Mouse (Mus musculus) retina, adult 2 months (tissue): Measurements from ENCODE around the gene Pfkfb3.
A peak's percentile ranks its signal among the peaks of the same experiment; 100 is the strongest.

Experiments used
- DNase-seq: peaks from one replicate; pipeline ENCODE4 v3.0.0-alpha.2; 2012; ENCODE audit warnings: low read depth, low spot score

Gene Pfkfb3

GRCm38 (mm10) chr2:11502255-11502765, 51.6 kb downstream of the Pfkfb3 start:
- DNase-seq = no peak

DNA sequence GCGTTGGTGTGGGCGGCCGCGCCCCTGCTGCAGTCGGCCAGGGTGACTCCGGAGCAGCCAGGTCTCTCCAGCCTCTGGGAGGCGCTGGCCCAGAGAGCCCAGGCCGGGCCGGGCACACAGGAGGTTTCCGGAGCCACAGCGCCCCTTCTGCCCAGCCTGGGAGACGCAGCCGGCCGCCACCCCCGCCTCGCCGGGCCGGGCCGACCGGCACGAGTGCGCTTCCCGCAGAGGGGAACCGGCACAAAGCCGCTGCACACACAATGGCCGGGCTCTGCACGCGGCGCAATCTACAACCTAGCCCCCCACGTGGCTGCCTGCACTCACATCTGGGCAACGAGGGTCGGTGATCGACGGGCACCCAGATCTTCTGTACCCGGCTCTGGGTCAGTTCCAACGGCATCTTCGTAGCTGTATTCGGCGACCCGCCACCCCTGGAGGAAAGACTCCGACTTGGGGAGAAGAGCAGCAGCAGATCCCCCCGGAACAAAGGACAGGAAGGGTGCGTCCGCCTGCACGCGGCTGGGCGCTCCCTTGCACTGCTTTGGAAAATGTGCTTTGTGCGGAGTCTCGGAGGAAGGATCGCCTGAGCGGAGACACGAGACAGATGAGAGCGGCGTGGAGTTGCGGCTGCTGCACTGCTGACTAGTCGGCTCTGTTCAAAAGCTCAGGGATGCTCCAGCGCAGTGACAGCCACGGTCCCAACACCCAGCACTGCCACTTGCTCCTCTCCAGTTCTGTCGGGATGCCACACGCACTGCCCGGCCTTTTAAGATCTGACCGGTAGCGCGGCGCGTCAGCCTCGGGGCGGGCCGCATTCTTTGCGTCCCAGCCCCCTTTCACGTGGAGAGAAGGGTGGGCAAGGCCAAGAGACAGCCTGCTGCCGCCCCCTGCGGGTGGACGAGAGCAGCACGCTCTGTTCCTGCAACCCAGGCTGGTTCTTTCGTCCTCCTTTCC, 52.3 kb downstream of the Pfkfb3 start:
- DNase-seq = peak; percentile 72

GRCm38 (mm10) chr2:11500666-11501065, 53.2 kb downstream of the Pfkfb3 start:
- no peak for DNase-seq

- DNase-seq = no peak
These were observed 57.3 kb downstream of the Pfkfb3 start for GRCm38 (mm10) chr2:11496601-11497031.

DNA sequence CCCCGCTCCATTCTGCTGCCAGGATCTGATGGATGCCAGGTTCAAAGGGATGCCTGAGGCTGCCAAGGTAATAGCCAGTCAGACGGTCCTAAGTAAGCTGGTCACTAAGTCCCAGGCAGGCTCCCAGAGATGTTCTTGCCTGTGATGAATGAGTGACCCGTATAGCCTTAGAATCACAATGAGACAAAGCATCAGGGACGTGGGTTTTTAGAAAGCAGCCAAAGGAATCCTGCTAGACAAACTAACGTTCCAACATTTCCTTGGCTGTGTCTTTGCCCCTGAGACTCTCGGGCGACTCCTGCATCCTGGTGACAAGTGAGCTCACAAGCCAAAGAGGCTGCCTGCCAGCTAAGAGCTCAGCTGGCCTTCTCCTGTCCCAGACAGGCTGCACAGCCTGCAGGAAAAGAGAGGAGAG, 59.0 kb downstream of the Pfkfb3 start:
- no peak for DNase-seq

DNA sequence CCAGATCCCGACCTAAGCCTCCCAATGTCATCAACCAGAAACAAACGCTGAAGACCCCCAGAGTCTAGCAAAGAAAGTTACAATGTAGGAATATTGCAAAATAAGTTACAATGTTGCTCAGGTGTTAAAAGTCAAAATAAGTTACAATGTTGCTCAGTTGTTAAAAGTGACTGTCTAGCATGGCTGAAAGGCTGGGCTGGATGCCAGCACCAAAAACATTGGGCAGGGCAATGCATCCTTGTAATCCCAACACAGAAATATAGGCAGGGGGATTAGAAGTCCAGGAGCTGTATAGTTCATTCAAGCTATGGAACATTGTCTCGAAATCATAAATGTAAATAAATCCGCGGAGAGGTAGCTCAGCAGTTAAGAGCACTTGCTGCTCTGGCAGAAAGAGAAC, 61.0 kb downstream of the Pfkfb3 start:
- no peak for DNase-seq

- no peak for DNase-seq
These were observed 62.4 kb downstream of the Pfkfb3 start for GRCm38 (mm10) chr2:11491471-11491870.

- DNase-seq = no peak
These were observed 63.3 kb downstream of the Pfkfb3 start for GRCm38 (mm10) chr2:11490554-11490953.

GRCm38 (mm10) chr2:11483226-11483625, 70.7 kb downstream of the Pfkfb3 start:
- no peak for DNase-seq

DNA sequence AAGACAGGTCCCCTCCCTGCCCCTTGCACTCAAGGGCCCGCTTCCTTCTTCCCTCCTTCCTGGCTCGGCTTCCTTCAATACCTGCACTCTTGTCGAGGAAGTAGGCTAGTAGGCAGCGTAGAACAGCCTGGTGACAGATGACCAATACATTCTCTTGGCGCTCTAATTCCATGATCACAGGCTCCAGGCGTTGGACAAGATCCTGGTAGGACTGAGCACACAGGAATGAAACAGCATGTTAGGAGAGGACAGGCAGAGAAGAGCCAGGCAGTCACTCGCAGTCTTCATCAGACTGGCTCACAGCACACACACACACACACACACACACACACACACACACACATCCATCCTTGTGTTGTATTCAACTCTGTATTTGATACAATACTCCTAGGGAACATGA, 71.5 kb downstream of the Pfkfb3 start:
- no peak for DNase-seq

- no peak for DNase-seq
These were observed 74.9 kb downstream of the Pfkfb3 start for GRCm38 (mm10) chr2:11478960-11479359.

DNA sequence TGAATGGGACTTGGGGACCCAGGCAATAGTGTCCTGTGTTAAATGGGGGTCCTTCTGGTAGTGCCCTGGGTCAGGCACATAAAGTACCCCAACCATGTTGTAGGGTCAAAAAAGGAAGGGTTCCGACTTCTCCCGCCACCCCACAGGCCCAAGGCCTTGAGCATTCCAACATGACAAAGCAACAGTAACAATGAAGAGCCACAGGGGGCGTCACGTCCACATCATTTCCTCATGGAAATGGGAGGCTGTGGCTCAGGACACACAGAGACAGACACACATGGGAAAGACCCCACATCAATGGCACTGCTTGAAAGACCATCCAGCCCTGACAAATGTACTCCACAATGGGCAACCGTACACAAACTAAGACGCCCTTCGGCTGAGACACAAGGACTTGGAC, 78.6 kb downstream of the Pfkfb3 start:
- no peak for DNase-seq

GRCm38 (mm10) chr2:11464661-11465099, 89.2 kb downstream of the Pfkfb3 start:
- peak; percentile 30 for DNase-seq

DNA sequence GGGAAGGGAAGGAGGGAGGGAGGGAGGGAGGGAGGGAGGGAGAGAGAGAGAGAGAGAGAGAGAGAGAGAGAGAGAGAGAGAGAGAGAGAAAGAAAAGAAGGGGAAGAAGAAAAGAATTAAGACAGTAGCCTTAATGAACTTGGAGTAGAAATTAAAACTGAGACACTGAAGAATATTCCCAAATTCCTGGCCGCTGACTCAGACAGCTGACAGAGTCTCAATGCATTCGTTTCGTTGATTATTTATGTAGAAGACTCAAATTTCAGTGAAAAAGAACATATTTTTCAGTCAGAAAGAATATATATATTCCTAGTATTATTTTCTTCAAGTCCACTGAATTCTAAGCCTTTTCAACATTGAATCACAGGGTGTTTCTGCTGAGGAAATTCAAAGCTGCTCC, 92.9 kb downstream of the Pfkfb3 start:
- DNase-seq = no peak

DNA sequence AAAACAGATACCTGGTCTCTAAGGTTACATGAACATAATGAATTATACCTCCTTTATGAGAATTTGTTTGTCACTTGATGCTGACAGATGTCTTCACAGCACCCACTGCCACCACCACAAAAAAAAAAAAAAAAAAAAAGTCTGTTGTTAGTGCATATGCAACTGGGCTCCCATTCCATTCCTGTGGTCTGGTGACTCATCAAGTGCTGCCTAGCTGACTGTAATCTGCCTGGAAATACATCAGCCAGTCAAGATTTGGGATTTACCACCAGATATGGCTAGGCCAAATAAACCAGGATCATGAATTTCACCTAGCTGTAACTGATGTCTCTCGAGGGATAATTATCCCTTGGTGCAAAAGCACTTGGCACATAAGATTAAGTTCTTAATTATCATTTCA, 95.4 kb downstream of the Pfkfb3 start:
- DNase-seq = no peak

- no peak for DNase-seq
These were observed 96.0 kb downstream of the Pfkfb3 start for GRCm38 (mm10) chr2:11457904-11458303.

GRCm38 (mm10) chr2:11448711-11449110, 105.2 kb downstream of the Pfkfb3 start:
- no peak for DNase-seq

- DNase-seq = no peak
These were observed 106.0 kb downstream of the Pfkfb3 start for GRCm38 (mm10) chr2:11447865-11448264.

DNA sequence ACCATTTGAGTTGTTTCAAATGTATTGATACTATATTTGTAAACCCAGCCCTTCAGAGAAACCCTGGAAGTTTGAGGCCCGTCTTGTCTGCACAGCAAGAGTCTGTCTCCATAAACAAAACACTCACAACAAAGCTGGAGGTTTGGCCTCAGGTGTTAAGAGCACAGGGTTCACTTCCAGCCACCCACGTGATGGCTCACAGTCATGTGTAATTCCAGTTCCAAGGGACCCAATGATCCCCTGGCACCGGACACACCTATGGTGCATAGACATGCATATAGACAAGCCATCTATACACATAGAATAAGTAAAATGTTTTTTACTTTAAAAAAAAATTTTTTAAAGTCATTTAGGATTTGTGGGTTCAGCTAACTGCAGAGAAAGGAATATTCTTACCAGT, 108.2 kb downstream of the Pfkfb3 start:
- no peak for DNase-seq

DNA sequence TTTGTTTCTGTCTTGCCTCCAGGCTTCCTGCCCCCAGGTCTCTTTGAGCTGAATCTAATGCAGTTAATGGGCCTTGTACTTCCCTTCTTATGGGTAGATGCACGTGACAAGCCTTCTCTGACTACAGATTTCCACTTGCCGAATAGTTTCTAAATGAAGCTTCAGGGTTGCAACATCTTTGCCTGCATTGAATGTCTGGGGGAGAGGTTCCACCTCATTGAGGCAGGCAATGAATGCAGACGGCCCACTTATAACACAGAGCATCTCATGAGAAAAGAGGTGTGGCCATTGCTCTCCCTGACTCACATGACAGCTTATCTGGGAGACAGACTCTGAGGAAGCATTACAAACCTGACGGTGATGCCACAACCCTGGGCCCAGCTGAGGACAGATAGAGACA, 112.0 kb downstream of the Pfkfb3 start:
- no peak for DNase-seq

GRCm38 (mm10) chr2:11438231-11438954, 115.5 kb downstream of the Pfkfb3 start:
- no peak for DNase-seq

DNA sequence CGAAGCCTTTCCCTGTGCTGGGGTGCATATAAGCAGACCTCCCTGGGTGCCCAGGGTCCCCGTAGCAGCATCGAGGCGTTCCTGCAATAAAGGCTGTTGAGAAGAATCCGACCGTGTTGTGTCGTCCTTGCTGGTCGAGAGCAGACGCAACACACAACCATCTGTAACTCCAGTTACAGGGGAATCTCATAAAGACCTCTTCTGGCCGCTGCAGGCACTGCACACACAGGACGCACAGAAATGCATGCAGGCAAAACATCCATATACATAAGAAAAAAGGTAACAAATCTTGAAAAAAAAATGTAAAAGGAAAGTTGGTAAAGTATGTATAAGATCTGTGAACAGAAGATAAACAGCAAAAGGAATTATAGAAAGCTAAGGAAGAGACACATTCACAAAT, 117.5 kb downstream of the Pfkfb3 start:
- DNase-seq = no peak
